Mouse (Mus musculus): Measurements from ENCODE around the gene Gm26558. TPM values are rescaled to one million over a fixed set of nuclear protein-coding genes. Genes with fewer than 3 reads are reported as not detected.

Gene Gm26558
- polyA plus RNA-seq, 1 experiment: 3.5 TPM

GRCm38 (mm10) chr2:70622244-70622643, 39.7 kb downstream of the Gm26558 start:
- no peak for TF ChIP-seq MYOG (IDR thresholded peaks at IDR 0.05; ENCODE audit: control insufficient read depth, extremely low read depth, insufficient read length)
- TF ChIP-seq MAX (IDR thresholded peaks at IDR 0.05): no peak
- no peak for TF ChIP-seq FOSL1 (IDR thresholded peaks at IDR 0.05; ENCODE audit: insufficient read depth, low read length, poor library complexity, severe bottlenecking)
- no peak for TF ChIP-seq MYOD1 (IDR thresholded peaks at IDR 0.05; ENCODE audit: control insufficient read depth, insufficient read length, low read depth)
- TF ChIP-seq CEBPB (IDR thresholded peaks at IDR 0.05; ENCODE audit: low read depth): no peak
- TF ChIP-seq CTCF (IDR thresholded peaks at IDR 0.05; ENCODE audit: control insufficient read depth, insufficient read depth, insufficient read length): no peak
- TF ChIP-seq USF1 (IDR thresholded peaks at IDR 0.05; ENCODE audit: low read depth): no peak
- Histone ChIP-seq H3K79me2 (ENCODE audit: control insufficient read depth, insufficient read depth) (no peaks in the 10 kb centered on the region), H3K36me3 (ENCODE audit: control insufficient read depth, insufficient read depth) (no peaks in the 10 kb centered on the region), H3K4me3 (ENCODE audit: insufficient read depth, poor library complexity, severe bottlenecking) (no peak overlapping the region), H3K79me3 (ENCODE audit: low read depth) (no peaks in the 10 kb centered on the region), H3ac (ENCODE audit: control insufficient read depth, insufficient read length, low read depth) (no peak overlapping the region), H3K27me3 (ENCODE audit: control insufficient read depth, insufficient read depth, insufficient read length) (peaks cover 4% of the 10 kb centered on the region)

- H3K27me3 ChIP-seq (ENCODE audit: control insufficient read depth, insufficient read depth, insufficient read length): peaks cover 4% of the 10 kb centered on the region
- no peak overlapping the region for H3ac ChIP-seq (ENCODE audit: control insufficient read depth, insufficient read length, low read depth)
- no peaks in the 10 kb centered on the region for H3K79me2 ChIP-seq (ENCODE audit: control insufficient read depth, insufficient read depth)
These were observed 41.7 kb downstream of the Gm26558 start for GRCm38 (mm10) chr2:70620225-70620624.

GRCm38 (mm10) chr2:70619232-70619835, 42.6 kb downstream of the Gm26558 start:
- no peak overlapping the region for H3ac ChIP-seq (ENCODE audit: control insufficient read depth, insufficient read length, low read depth)
- no peaks in the 10 kb centered on the region for H3K36me3 ChIP-seq (ENCODE audit: control insufficient read depth, insufficient read depth)
- peaks cover 4% of the 10 kb centered on the region for H3K27me3 ChIP-seq (ENCODE audit: control insufficient read depth, insufficient read depth, insufficient read length)
- TF ChIP-seq FOSL1 (IDR thresholded peaks at IDR 0.05; ENCODE audit: insufficient read depth, low read length, poor library complexity, severe bottlenecking) (no peak), CEBPB (IDR thresholded peaks at IDR 0.05; ENCODE audit: low read depth) (no peak), USF1 (IDR thresholded peaks at IDR 0.05; ENCODE audit: low read depth) (no peak), MAX (IDR thresholded peaks at IDR 0.05) (no peak)
- no peak overlapping the region for H3K4me3 ChIP-seq (ENCODE audit: insufficient read depth, poor library complexity, severe bottlenecking)
- H3K79me2 ChIP-seq (ENCODE audit: control insufficient read depth, insufficient read depth): no peaks in the 10 kb centered on the region
- H3K79me3 ChIP-seq (ENCODE audit: low read depth): no peaks in the 10 kb centered on the region

More at GRCm38 (mm10) chr2:70620225-70620624, 41.7 kb downstream of the Gm26558 start:
- TF ChIP-seq MYOG (IDR thresholded peaks at IDR 0.05; ENCODE audit: control insufficient read depth, extremely low read depth, insufficient read length) (no peak), MYOD1 (IDR thresholded peaks at IDR 0.05; ENCODE audit: control insufficient read depth, insufficient read length, low read depth) (no peak), USF1 (IDR thresholded peaks at IDR 0.05; ENCODE audit: low read depth) (no peak)
- Histone ChIP-seq H3K4me3 (ENCODE audit: insufficient read depth, poor library complexity, severe bottlenecking) (no peak overlapping the region), H3K79me3 (ENCODE audit: low read depth) (no peaks in the 10 kb centered on the region), H3K36me3 (ENCODE audit: control insufficient read depth, insufficient read depth) (no peaks in the 10 kb centered on the region)

- TF ChIP-seq MYOG (IDR thresholded peaks at IDR 0.05; ENCODE audit: control insufficient read depth, extremely low read depth, insufficient read length): no peak
- no peak for TF ChIP-seq USF1 (IDR thresholded peaks at IDR 0.05; ENCODE audit: low read depth)
- no peak for TF ChIP-seq MAX (IDR thresholded peaks at IDR 0.05)
- TF ChIP-seq FOSL1 (IDR thresholded peaks at IDR 0.05; ENCODE audit: insufficient read depth, low read length, poor library complexity, severe bottlenecking): no peak
- no peak for TF ChIP-seq CTCF (IDR thresholded peaks at IDR 0.05; ENCODE audit: control insufficient read depth, insufficient read depth, insufficient read length)
- TF ChIP-seq CEBPB (IDR thresholded peaks at IDR 0.05; ENCODE audit: low read depth): no peak
- TF ChIP-seq MYOD1 (IDR thresholded peaks at IDR 0.05; ENCODE audit: control insufficient read depth, insufficient read length, low read depth): no peak
These were observed 45.3 kb downstream of the Gm26558 start for GRCm38 (mm10) chr2:70616617-70617016.

GRCm38 (mm10) chr2:70616076-70616475, 45.8 kb downstream of the Gm26558 start:
- no peaks in the 10 kb centered on the region for H3K27me3 ChIP-seq (ENCODE audit: control insufficient read depth, insufficient read depth, insufficient read length)
- no peaks in the 10 kb centered on the region for H3K36me3 ChIP-seq (ENCODE audit: control insufficient read depth, insufficient read depth)
- TF ChIP-seq CEBPB (IDR thresholded peaks at IDR 0.05; ENCODE audit: low read depth): no peak
- no peak for TF ChIP-seq MAX (IDR thresholded peaks at IDR 0.05)
- no peak overlapping the region for H3ac ChIP-seq (ENCODE audit: control insufficient read depth, insufficient read length, low read depth)
- H3K79me2 ChIP-seq (ENCODE audit: control insufficient read depth, insufficient read depth): no peaks in the 10 kb centered on the region
- no peaks in the 10 kb centered on the region for H3K79me3 ChIP-seq (ENCODE audit: low read depth)
- no peak overlapping the region for H3K4me3 ChIP-seq (ENCODE audit: insufficient read depth, poor library complexity, severe bottlenecking)

More at GRCm38 (mm10) chr2:70616617-70617016, 45.3 kb downstream of the Gm26558 start:
- Histone ChIP-seq H3K36me3 (ENCODE audit: control insufficient read depth, insufficient read depth) (no peaks in the 10 kb centered on the region), H3ac (ENCODE audit: control insufficient read depth, insufficient read length, low read depth) (no peak overlapping the region), H3K27me3 (ENCODE audit: control insufficient read depth, insufficient read depth, insufficient read length) (no peaks in the 10 kb centered on the region), H3K4me3 (ENCODE audit: insufficient read depth, poor library complexity, severe bottlenecking) (no peak overlapping the region), H3K79me2 (ENCODE audit: control insufficient read depth, insufficient read depth) (no peaks in the 10 kb centered on the region), H3K79me3 (ENCODE audit: low read depth) (no peaks in the 10 kb centered on the region)

GRCm38 (mm10) chr2:70614745-70615351, 47.1 kb downstream of the Gm26558 start:
- TF ChIP-seq USF1 (IDR thresholded peaks at IDR 0.05; ENCODE audit: low read depth): peak; percentile 52
- no peak for TF ChIP-seq MAX (IDR thresholded peaks at IDR 0.05)
- no peak for TF ChIP-seq MYOD1 (IDR thresholded peaks at IDR 0.05; ENCODE audit: control insufficient read depth, insufficient read length, low read depth)
- TF ChIP-seq CEBPB (IDR thresholded peaks at IDR 0.05; ENCODE audit: low read depth): no peak
- no peak for TF ChIP-seq CTCF (IDR thresholded peaks at IDR 0.05; ENCODE audit: control insufficient read depth, insufficient read depth, insufficient read length)
- no peak for TF ChIP-seq FOSL1 (IDR thresholded peaks at IDR 0.05; ENCODE audit: insufficient read depth, low read length, poor library complexity, severe bottlenecking)
- TF ChIP-seq MYOG (IDR thresholded peaks at IDR 0.05; ENCODE audit: control insufficient read depth, extremely low read depth, insufficient read length): no peak
- no peaks in the 10 kb centered on the region for H3K79me2 ChIP-seq (ENCODE audit: control insufficient read depth, insufficient read depth)
- no peaks in the 10 kb centered on the region for H3K79me3 ChIP-seq (ENCODE audit: low read depth)
- H3K4me3 ChIP-seq (ENCODE audit: insufficient read depth, poor library complexity, severe bottlenecking): no peak overlapping the region
- no peaks in the 10 kb centered on the region for H3K27me3 ChIP-seq (ENCODE audit: control insufficient read depth, insufficient read depth, insufficient read length)
- no peak overlapping the region for H3ac ChIP-seq (ENCODE audit: control insufficient read depth, insufficient read length, low read depth)
- no peaks in the 10 kb centered on the region for H3K36me3 ChIP-seq (ENCODE audit: control insufficient read depth, insufficient read depth)

Other genes with a start within 250 kb of the Gm26558 start
- 0.01 TPM for gene Sp5, start 187.2 kb downstream of the Gm26558 start, polyA plus RNA-seq (2012; fragmentation: generic; extraction: Trizol)
- gene Erich2, start 153.3 kb downstream of the Gm26558 start, polyA plus RNA-seq (2012; fragmentation: generic; extraction: Trizol): 0.09 TPM
- not detected for gene Gad1, start 109.0 kb downstream of the Gm26558 start, polyA plus RNA-seq (2012; fragmentation: generic; extraction: Trizol)
- gene Gorasp2, start 532 bp downstream of the Gm26558 start, polyA plus RNA-seq (2012; fragmentation: generic; extraction: Trizol): 114 TPM
- gene Tlk1, start 163.6 kb upstream of the Gm26558 start, polyA plus RNA-seq (2012; fragmentation: generic; extraction: Trizol): 8.1 TPM